Comparison of ENCODE assay signal across 8 mouse cellular contexts in genomic region chr3:38396760-38397614, GRCm38 (mm10).
DNase-seq lines count a peak whose midpoint lies in the region; ATAC-seq and TF ChIP-seq lines count a peak whose summit lies in the region.

No protein-coding gene starts in this region.

- H3K4me1 ChIP-seq in lung, embryonic 16.5 days (replicated peaks; ENCODE audit: control insufficient read depth, insufficient read depth, low read length), result no peaks in the 10 kb centered on the region; the same call in 1 of the 2 replicates
- peaks cover 11% of the 10 kb centered on the region; the same call in 1 of the 2 replicates for H3K4me1 ChIP-seq in embryonic facial prominence, embryonic 13.5 days
- peaks cover 6% of the 10 kb centered on the region for H3K4me1 ChIP-seq in limb, embryonic 12.5 days (replicated peaks)
- H3K4me1 ChIP-seq in small intestine, adult 2 months (ENCODE audit: control insufficient read depth, insufficient read depth, insufficient read length, low read length), result no peaks in the 10 kb centered on the region

- no peak for DNase-seq in lung, postnatal 4 days
- no peak for DNase-seq in spleen, postnatal 36 days (ENCODE audit: low spot score in 2 of 2)
- DNase-seq in thymus, postnatal 0 days (ENCODE audit: low spot score), result no peak

- H3K27me3 ChIP-seq in lung, embryonic 16.5 days (ENCODE audit: control insufficient read depth, insufficient read depth, low read depth, low read length), result peaks cover 12% of the 10 kb centered on the region; the same call in 1 of the 2 replicates
- H3K27me3 ChIP-seq in embryonic facial prominence, embryonic 13.5 days, result peaks cover 23% of the 10 kb centered on the region
- H3K27me3 ChIP-seq in limb, embryonic 12.5 days, result peaks cover 24% of the 10 kb centered on the region
- no peaks in the 10 kb centered on the region for H3K27me3 ChIP-seq in small intestine, adult 2 months (ENCODE audit: control insufficient read depth, insufficient read depth, low read length)

- no peaks in the 10 kb centered on the region for H3K36me3 ChIP-seq in lung, embryonic 16.5 days (ENCODE audit: control insufficient read depth, insufficient read depth, low read length)
- H3K36me3 ChIP-seq in embryonic facial prominence, embryonic 13.5 days, result no peaks in the 10 kb centered on the region
- no peaks in the 10 kb centered on the region for H3K36me3 ChIP-seq in limb, embryonic 12.5 days
- H3K36me3 ChIP-seq in small intestine, adult 2 months (ENCODE audit: control insufficient read depth, insufficient read depth, low read length), result no peaks in the 10 kb centered on the region

- peak overlapping the region; percentile 55 for H3K4me2 ChIP-seq in lung, embryonic 16.5 days (ENCODE audit: low read depth, low read length)
- peak overlapping the region; percentile 56 for H3K4me2 ChIP-seq in embryonic facial prominence, embryonic 13.5 days
- H3K4me2 ChIP-seq in limb, embryonic 12.5 days, result peak overlapping the region; percentile 48

- H3K27ac ChIP-seq in lung, embryonic 16.5 days (ENCODE audit: low read length), result no peak overlapping the region
- no peak overlapping the region for H3K27ac ChIP-seq in embryonic facial prominence, embryonic 13.5 days
- H3K27ac ChIP-seq in limb, embryonic 12.5 days, result no peak overlapping the region
- no peak overlapping the region for H3K27ac ChIP-seq in small intestine, adult 2 months (ENCODE audit: insufficient read depth, low read depth, low read length)

- no peak for ATAC-seq in lung, embryonic 16.5 days (ENCODE audit: low read depth)
- ATAC-seq in embryonic facial prominence, embryonic 13.5 days (ENCODE audit: insufficient number of reproducible peaks, insufficient read depth, low FRiP score, low TSS enrichment, low read depth), result no peak
- no peak for ATAC-seq in limb, embryonic 12.5 days (ENCODE audit: insufficient number of reproducible peaks, insufficient read depth, low FRiP score, low TSS enrichment, low read depth)
- ATAC-seq in erythroid progenitor cell, adult 5-6 weeks (replicated peaks; ENCODE audit: low FRiP score, poor library complexity, severe bottlenecking), result no peak

- WGBS in lung, embryonic 16.5 days, result 6% methylated on average over 20 of the region's 20 CpGs
- WGBS in embryonic facial prominence, embryonic 13.5 days, result 3% methylated on average over 20 of the region's 20 CpGs
- 4% methylated on average over 20 of the region's 20 CpGs for WGBS in limb, embryonic 12.5 days
- 21% methylated on average over 20 of the region's 20 CpGs for WGBS in small intestine, adult 2 months

- TF ChIP-seq CTCF in small intestine, adult 2 months (IDR thresholded peaks at IDR 0.05; ENCODE audit: extremely low read depth, insufficient read length, insufficient replicate concordance, low read depth, low read length), result no peak

- H3K4me3 ChIP-seq in lung, embryonic 16.5 days (ENCODE audit: low read length), result peak overlapping the region; percentile 27
- peak overlapping the region; percentile 23 for H3K4me3 ChIP-seq in embryonic facial prominence, embryonic 13.5 days
- peak overlapping the region; percentile 25 for H3K4me3 ChIP-seq in limb, embryonic 12.5 days (replicated peaks)
- peak overlapping the region; percentile 15; the same call in 1 of the 2 replicates for H3K4me3 ChIP-seq in small intestine, adult 2 months (ENCODE audit: low read depth, low read length)

- no peak overlapping the region for H3K9ac ChIP-seq in lung, embryonic 16.5 days (ENCODE audit: low read length)
- H3K9ac ChIP-seq in embryonic facial prominence, embryonic 13.5 days, result peak overlapping the region; percentile 47; the same call in 1 of the 2 replicates
- no peak overlapping the region for H3K9ac ChIP-seq in limb, embryonic 12.5 days (replicated peaks)

- TF ChIP-seq POLR2A in small intestine, adult 2 months (IDR thresholded peaks at IDR 0.05; ENCODE audit: low read depth, low read length), result no peak

- no peaks in the 10 kb centered on the region for H3K9me3 ChIP-seq in lung, embryonic 16.5 days (ENCODE audit: control insufficient read depth, low read length)
- no peaks in the 10 kb centered on the region for H3K9me3 ChIP-seq in embryonic facial prominence, embryonic 13.5 days
- no peaks in the 10 kb centered on the region for H3K9me3 ChIP-seq in limb, embryonic 12.5 days
